Mouse (Mus musculus) frontal cortex, adult (tissue): ENCODE measurements around the gene E030030I06Rik.
A peak's percentile ranks its signal among the peaks of the same experiment; 100 is the strongest.
"Not testable (repeated sequence)": the region's sequence is repeated elsewhere in the genome, so short reads cannot be mapped to it uniquely, and the experiment has no call there.

Source experiments
- ATAC-seq: cut with Nextera tagmentation; 2 replicates; pipeline ENCODE4 v1.9.2; 2017; ENCODE audit warnings: mild to moderate bottlenecking, moderate library complexity, mixed read lengths; ENCODE audit not compliant: low TSS enrichment

The E030030I06Rik gene

GRCm38 (mm10) chr10:22151863-22152640 lies 3.0 kb upstream of the E030030I06Rik start:
- ATAC-seq: not testable (repeated sequence)

- not testable (repeated sequence) for ATAC-seq
Observed at GRCm38 (mm10) chr10:22151056-22151862, 2.2 kb upstream of the E030030I06Rik start.

GRCm38 (mm10) chr10:22150593-22150992 lies 1.5 kb upstream of the E030030I06Rik start:
- no peak for ATAC-seq

GRCm38 (mm10) chr10:22149691-22150465 lies 808 bp upstream of the E030030I06Rik start:
- ATAC-seq: no peak

- peak; percentile 31 for ATAC-seq
Observed at GRCm38 (mm10) chr10:22148441-22149072, 513 bp downstream of the E030030I06Rik start.

GRCm38 (mm10) chr10:22142926-22143325 lies 6.1 kb downstream of the E030030I06Rik start:
- ATAC-seq: no peak

GRCm38 (mm10) chr10:22142194-22142593 lies 6.9 kb downstream of the E030030I06Rik start:
- not testable (repeated sequence) for ATAC-seq

GRCm38 (mm10) chr10:22140665-22141280 lies 8.3 kb downstream of the E030030I06Rik start:
- peak; percentile 88 for ATAC-seq

GRCm38 (mm10) chr10:22074531-22074930 lies 74.5 kb downstream of the E030030I06Rik start:
- ATAC-seq: no peak

GRCm38 (mm10) chr10:22072739-22073138 lies 76.3 kb downstream of the E030030I06Rik start:
- no peak for ATAC-seq

- no peak for ATAC-seq
Observed at GRCm38 (mm10) chr10:22070576-22070975, 78.5 kb downstream of the E030030I06Rik start.

GRCm38 (mm10) chr10:22070168-22070567 lies 78.9 kb downstream of the E030030I06Rik start:
- no peak for ATAC-seq

GRCm38 (mm10) chr10:22067979-22068378 lies 81.1 kb downstream of the E030030I06Rik start, which contains the start of gene 4930444G20Rik:
Gene 4930444G20Rik (minus strand): TSS chr10:22068079.
- ATAC-seq: not testable (repeated sequence)
